Mouse (Mus musculus) heart, embryonic 16.5 days (tissue): ENCODE data around the gene Fbxl17. TPM values are rescaled to one million over a fixed set of nuclear protein-coding genes. Genes with fewer than 3 reads are reported as not detected.

Experiments
- ATAC-seq: fragments of 200-750 bp; cut with Nextera tagmentation; replicated peaks from 2 replicates; pipeline ENCODE4 v1.8.0; 2017; ENCODE audit warnings: moderate number of reproducible peaks; ENCODE audit not compliant: insufficient read depth, low FRiP score; ENCODE audit errors: extremely low read depth
- H3K27ac ChIP-seq: fragments of 300-500 bp; sonication (generic); 2 replicates; pipeline ENCODE4 v1.5.1; 2014; ENCODE audit warnings: mild to moderate bottlenecking, low read length, control low read depth, moderate library complexity
- H3K27me3 ChIP-seq: fragments of 300-500 bp; sonication (generic); 2 replicates; pipeline ENCODE4 v1.6.1; 2014; ENCODE audit warnings: low read length, mixed read lengths; ENCODE audit not compliant: control insufficient read depth, insufficient read depth
- H3K36me3 ChIP-seq: fragments of 300-500 bp; sonication (generic); 2 replicates; pipeline ENCODE4 v1.6.1; 2014; ENCODE audit not compliant: control insufficient read depth, insufficient read depth
- H3K4me1 ChIP-seq: fragments of 300-500 bp; sonication (generic); 2 replicates; pipeline ENCODE4 v1.6.1; 2014; ENCODE audit warnings: low read length, mixed read lengths; ENCODE audit not compliant: control insufficient read depth, insufficient read depth
- H3K4me2 ChIP-seq: fragments of 300-500 bp; sonication (generic); 2 replicates; pipeline ENCODE4 v1.6.1; 2014; ENCODE audit warnings: low read depth, mild to moderate bottlenecking, control low read depth, low read length
- H3K4me3 ChIP-seq: fragments of 300-500 bp; sonication (generic); 2 replicates; pipeline ENCODE4 v1.5.1; 2014; ENCODE audit warnings: mild to moderate bottlenecking, control low read depth, low read length
- H3K9ac ChIP-seq: fragments of 300-500 bp; sonication (generic); 2 replicates; pipeline ENCODE4 v1.6.1; 2014; ENCODE audit warnings: low read length, control low read depth
- H3K9me3 ChIP-seq: fragments of 300-500 bp; sonication (generic); replicated peaks from 2 replicates; pipeline ENCODE4 v1.6.1; 2016; ENCODE audit warnings: low read length; ENCODE audit not compliant: control insufficient read depth
- WGBS: fragments of 180-500 bp; shearing (Covaris S2); extraction: QIAGEN DNeasy Blood & Tissue Kit; methylation state at CpG from one replicate; pipeline ENCODE4 v1.1.7; 2014; 5-methylcytosine and 5-hydroxymethylcytosine counted together
- polyA plus RNA-seq: library from polyadenylated mRNA; unstranded; fragments of >200 nt; fragmentation: Nextera tagmentation; extraction: Ambion mirVana; gene quantifications from 2 replicates; pipeline ENCODE4 v1.2.1, GENCODE M21; 2015

The Fbxl17 gene
- 13.5 and 14.3 TPM in 2 replicates for polyA plus RNA-seq

DNA sequence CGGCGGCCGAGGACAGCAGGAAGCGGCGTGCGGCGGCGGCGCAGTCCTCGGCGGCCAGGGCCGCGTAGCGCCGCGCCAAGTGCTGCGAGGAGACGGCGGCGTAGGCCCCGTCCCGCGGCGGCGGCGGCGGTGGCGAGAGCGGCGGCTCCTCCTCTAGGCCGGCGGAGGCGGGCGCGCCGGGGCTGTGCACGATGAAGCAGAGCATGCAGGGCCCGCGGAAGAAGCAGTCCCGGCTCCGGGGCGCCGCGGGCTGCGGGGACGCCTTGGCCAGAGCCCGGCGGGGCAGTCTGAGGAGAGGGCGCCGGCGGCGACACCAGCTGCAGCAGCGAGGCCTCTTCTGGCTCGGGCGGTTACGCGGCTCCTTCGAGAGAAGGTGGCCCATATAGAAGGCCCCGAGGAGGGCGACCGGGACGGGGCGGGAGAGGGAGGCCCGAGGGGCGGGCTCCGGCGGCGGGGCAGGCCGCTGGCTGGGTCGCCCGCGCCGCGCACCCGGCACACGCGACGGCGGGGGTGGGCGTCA lies at the start of gene Fbxl17:
TSS of gene Fbxl17 (minus strand) at position 382 of the 520 bp plus-strand sequence.
- Histone ChIP-seq H3K27me3 (no peaks in the 10 kb centered on the region), H3K36me3 (peaks cover 3% of the 10 kb centered on the region; the same call in 1 of the 2 replicates), H3K4me1 (peaks cover 25% of the 10 kb centered on the region), H3K27ac (peak within 1 kb of the TSS; percentile 95), H3K4me2 (peak within 1 kb of the TSS; percentile 73), H3K9me3 (no peaks in the 10 kb centered on the region), H3K4me3 (peak within 1 kb of the TSS; percentile 89), H3K9ac (peak within 1 kb of the TSS; percentile 99)
- 1% methylated on average over 78 of the region's 80 CpGs for WGBS
- peak; percentile 56 for ATAC-seq

DNA sequence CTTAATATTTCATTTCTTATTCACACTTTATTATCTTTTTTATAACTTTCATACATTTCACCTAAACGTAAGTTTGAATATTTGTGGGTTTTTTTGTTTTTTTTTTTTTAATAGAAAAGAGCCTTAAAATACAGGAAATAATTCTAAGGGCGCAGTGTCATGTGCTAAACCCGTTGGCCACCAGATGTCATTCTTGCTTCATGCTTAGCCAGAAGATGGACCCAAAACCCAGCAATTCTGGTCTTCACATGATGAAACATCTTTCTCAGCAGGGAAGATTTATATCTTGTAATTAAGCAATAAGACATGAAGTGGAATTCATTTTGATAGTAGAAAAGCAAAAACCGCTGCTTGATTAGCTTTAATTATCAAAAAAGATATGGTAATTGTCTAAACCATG lies 47.6 kb upstream of the Fbxl17 start:
- Histone ChIP-seq H3K4me3 (no peak overlapping the region), H3K27ac (no peak overlapping the region), H3K9ac (no peak overlapping the region), H3K4me2 (no peak overlapping the region), H3K4me1 (no peaks in the 10 kb centered on the region), H3K9me3 (0 out of 2 replicates have a peak, but pooled peaks cover 5% of the 10 kb centered on the region), H3K27me3 (no peaks in the 10 kb centered on the region), H3K36me3 (no peaks in the 10 kb centered on the region)
- no peak for ATAC-seq
- 70% methylated on average over 4 of the region's 4 CpGs for whole genome bisulfite sequencing

DNA sequence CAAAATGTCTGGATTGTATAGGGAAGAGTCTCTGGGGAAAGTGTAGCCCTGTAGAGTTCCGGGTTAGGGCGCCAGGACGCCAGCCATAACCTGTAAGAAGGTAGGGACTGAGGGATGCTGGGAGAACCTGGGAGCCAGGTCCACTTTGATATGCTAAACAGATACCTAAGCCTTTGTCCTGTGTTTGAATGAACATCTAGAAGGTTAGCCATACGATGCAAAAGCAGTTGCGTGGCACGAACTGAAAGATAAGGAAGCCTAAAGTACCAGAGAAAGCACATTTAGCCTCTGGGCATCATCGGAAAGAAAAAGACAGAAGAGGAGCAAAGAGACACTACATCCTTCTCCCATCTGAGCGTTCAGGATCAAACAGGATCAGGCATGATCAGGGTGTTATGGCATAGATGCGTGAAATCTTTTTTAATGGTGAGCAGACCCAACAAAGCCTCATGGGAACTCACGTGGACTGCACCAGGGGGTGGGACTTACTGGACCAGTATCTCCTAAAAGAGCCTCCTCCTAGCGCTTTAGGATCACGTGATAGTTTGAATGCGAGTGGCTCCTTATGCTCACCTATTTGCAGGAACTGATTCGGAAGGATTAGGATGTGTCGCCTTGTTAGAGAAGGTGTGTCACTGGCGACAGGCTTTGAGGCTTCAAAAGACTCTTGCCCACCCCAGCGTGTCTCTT lies 34.9 kb upstream of the Fbxl17 start:
- no peak overlapping the region for H3K4me3 ChIP-seq
- no peak overlapping the region for H3K4me2 ChIP-seq
- no peak overlapping the region for H3K27ac ChIP-seq
- no peaks in the 10 kb centered on the region for H3K36me3 ChIP-seq
- H3K9ac ChIP-seq, result no peak overlapping the region
- H3K27me3 ChIP-seq, result no peaks in the 10 kb centered on the region
- no peaks in the 10 kb centered on the region for H3K9me3 ChIP-seq
- WGBS, result 82% methylated on average over 17 of the region's 17 CpGs
- ATAC-seq, result no peak
- H3K4me1 ChIP-seq, result no peaks in the 10 kb centered on the region

DNA sequence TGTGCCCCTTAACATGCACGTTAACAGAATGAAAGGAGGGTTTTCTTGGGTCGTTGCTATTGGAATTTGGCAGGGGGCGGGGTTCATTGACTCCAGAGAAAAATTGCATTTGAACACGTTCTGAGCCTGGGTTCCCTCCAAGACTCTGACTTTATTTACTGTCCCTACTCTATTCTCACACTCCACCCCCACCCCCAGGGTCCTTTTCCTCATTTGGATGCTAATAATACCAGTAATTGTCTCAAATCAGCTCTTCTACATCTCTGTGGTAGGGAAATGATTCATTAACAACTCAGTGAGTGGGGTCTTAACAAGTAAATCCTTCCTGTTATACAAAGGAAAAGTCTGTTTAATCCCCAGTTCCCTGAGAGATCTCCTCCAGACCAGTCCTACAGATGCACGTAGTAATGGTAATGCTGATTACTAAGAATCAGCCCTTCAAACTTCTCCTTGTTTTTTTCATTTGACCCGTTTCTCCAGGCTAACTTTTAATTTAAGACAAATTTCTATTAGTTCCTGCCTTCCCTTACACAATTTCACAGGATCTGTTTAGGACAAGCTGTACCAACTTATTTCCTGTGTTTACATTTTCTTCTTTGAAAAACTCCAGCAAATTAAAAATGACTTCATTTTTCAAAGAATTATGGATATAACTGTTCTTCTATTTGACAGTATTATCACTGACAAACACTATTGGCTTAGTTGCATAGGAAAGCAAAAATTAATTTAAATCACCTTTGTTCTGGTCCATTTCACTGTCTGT lies 33.4 kb upstream of the Fbxl17 start:
- WGBS, result 40% methylated on average over 6 of the region's 6 CpGs
- ATAC-seq, result no peak
- H3K27me3 ChIP-seq, result no peaks in the 10 kb centered on the region
- H3K27ac ChIP-seq, result no peak overlapping the region
- no peaks in the 10 kb centered on the region for H3K9me3 ChIP-seq
- no peak overlapping the region for H3K4me3 ChIP-seq
- no peaks in the 10 kb centered on the region for H3K36me3 ChIP-seq
- no peak overlapping the region for H3K9ac ChIP-seq
- H3K4me1 ChIP-seq, result no peaks in the 10 kb centered on the region
- no peak overlapping the region for H3K4me2 ChIP-seq

DNA sequence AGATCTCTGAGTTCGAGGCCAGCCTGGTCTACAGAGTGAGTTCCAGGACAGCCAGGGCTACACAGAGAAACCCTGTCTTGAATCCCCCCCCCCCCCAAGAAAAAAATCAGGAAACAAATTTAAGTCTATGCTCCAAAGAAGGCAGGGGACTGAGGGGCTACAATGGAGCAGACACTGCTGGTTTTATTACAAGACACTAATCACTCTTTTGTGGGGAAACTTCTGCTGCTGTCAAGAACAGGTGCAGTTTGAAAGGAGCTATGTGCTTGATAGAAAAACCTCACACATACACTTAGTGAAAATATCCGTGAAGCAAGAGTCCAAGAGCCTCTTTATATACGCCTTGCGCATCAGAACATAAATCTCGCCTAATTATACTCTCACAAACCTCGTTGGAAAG lies 29.7 kb upstream of the Fbxl17 start:
- H3K9ac ChIP-seq, result no peak overlapping the region
- no peaks in the 10 kb centered on the region for H3K36me3 ChIP-seq
- no peaks in the 10 kb centered on the region for H3K27me3 ChIP-seq
- no peaks in the 10 kb centered on the region for H3K4me1 ChIP-seq
- no peak overlapping the region for H3K4me3 ChIP-seq
- H3K4me2 ChIP-seq, result no peak overlapping the region
- H3K9me3 ChIP-seq, result no peaks in the 10 kb centered on the region
- 78% methylated on average over 6 of the region's 6 CpGs for WGBS
- ATAC-seq, result no peak
- H3K27ac ChIP-seq, result no peak overlapping the region

DNA sequence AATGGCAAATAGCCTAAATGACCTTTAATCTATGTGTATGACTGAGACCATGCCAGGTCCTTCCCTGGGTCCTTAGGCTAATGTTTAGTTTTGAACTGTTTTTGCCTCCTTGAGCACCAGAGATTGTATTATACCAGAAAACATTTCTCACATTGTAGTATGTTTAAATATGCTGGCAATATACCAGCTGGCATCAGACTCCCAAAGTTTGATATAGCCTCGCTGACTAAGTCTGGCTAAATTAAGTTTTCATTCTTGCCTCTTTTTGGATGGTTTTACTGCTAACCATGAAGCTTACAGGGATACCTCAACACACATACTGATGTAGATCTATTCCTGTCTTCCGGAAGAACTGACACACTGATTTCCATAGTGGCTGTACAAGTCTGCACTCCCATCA lies 20.9 kb upstream of the Fbxl17 start:
- Histone ChIP-seq H3K4me3 (no peak overlapping the region), H3K9ac (no peak overlapping the region), H3K9me3 (no peaks in the 10 kb centered on the region), H3K27ac (no peak overlapping the region), H3K4me1 (no peaks in the 10 kb centered on the region), H3K4me2 (no peak overlapping the region), H3K36me3 (no peaks in the 10 kb centered on the region), H3K27me3 (no peaks in the 10 kb centered on the region)
- WGBS, result 69% methylated on average over 2 of the region's 2 CpGs
- ATAC-seq, result no peak

DNA sequence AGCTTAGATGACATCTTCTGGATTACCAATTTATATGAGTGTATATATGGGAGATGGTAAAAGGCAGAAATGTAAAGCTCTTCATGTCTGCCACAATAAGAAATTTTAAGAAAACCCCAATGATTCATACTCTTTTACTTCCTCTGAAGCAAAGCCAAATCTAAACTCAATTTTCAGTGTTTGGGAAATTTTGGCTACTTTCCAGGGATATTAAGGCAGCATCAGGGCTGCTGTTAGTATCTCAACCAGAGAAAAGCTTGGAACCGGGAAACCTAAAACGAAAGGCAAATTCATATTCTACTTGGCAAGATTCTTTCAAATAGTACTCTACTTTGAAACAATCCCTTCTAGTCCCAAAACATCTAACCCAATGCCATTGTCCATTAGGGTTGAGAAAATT lies 10.6 kb upstream of the Fbxl17 start:
- no peak overlapping the region for H3K9ac ChIP-seq
- no peaks in the 10 kb centered on the region for H3K4me1 ChIP-seq
- no peak overlapping the region for H3K27ac ChIP-seq
- no peaks in the 10 kb centered on the region for H3K36me3 ChIP-seq
- no peaks in the 10 kb centered on the region for H3K27me3 ChIP-seq
- no peak overlapping the region for H3K4me3 ChIP-seq
- ATAC-seq, result no peak
- WGBS, result 90% methylated on average over 2 of the region's 2 CpGs
- H3K9me3 ChIP-seq, result no peaks in the 10 kb centered on the region
- no peak overlapping the region for H3K4me2 ChIP-seq

DNA sequence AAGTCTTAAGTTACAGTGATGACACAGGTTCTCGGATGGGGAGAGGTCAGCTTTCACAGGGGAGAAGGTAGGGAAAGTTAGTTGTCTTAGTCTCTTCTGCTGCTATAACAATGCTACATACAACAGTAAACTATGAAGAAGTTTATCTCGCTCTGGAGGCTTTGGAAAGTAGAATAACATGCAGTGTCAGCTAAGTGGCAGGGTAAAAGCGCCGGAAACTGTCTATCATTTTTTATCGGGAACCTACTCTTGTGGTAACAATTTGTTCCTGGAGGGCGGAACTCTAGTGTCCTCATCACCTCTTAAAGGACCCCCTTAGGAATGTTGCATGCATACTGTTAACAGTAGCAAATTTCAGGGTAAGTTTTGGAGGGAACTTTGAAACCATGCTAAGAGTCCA lies 1.3 kb upstream of the Fbxl17 start:
- H3K9ac ChIP-seq, result no peak overlapping the region
- H3K9me3 ChIP-seq, result no peaks in the 10 kb centered on the region
- peak overlapping the region; percentile 73 for H3K4me2 ChIP-seq
- no peaks in the 10 kb centered on the region for H3K27me3 ChIP-seq
- peak overlapping the region; percentile 89 for H3K4me3 ChIP-seq
- 87% methylated on average over 6 of the region's 6 CpGs for WGBS
- H3K4me1 ChIP-seq, result peaks cover 21% of the 10 kb centered on the region
- ATAC-seq, result no peak
- H3K27ac ChIP-seq, result peak overlapping the region; percentile 95
- H3K36me3 ChIP-seq, result peaks cover 3% of the 10 kb centered on the region; the same call in 1 of the 2 replicates
